Mouse (Mus musculus) left cerebral cortex, postnatal 14 days (tissue): ENCODE data around the gene Eefsec. TPM values are rescaled to one million over a fixed set of nuclear protein-coding genes. Genes with fewer than 3 reads are reported as not detected.
A peak's percentile ranks its signal among the peaks of the same experiment; 100 is the strongest.

Experiments
- DNase-seq, 2 experiments: peaks; one replicate each; pipeline ENCODE4 v3.0.0; 2021 to 2022; ENCODE audit warnings: low spot score in 2 of 2, mixed read lengths in 1 of 2
- intact Hi-C: fragments of 180-260 bp; cut with DNase I; formaldehyde crosslinking; loops from one replicate; pipeline ENCODE4 v1.15.1; 2025
- long read RNA-seq, 2 experiments: library from polyadenylated mRNA; stranded (forward); transcript quantifications; one replicate each; pipeline ENCODE4 v2.0.0; 2021
- total RNA-seq, 2 experiments: library from RNA; stranded (reverse); gene quantifications; 2 replicates each; pipeline ENCODE4 v1.2.3; 2021

The Eefsec gene
- total RNA-seq: 10 to 100 TPM; 19.4 to 20.8 TPM
- long read RNA-seq, experiment 1, transcript Eefsec-201 (7 exons, 2,679 nt): major isoform, 32 of 53 reads
- long read RNA-seq, experiment 1, partial matches to known transcripts: 1 of 53 reads
- long read RNA-seq, experiment 1, other reads (novel, unspliced or antisense): 20 of 53 reads
- long read RNA-seq, experiment 2, transcript Eefsec-201 (7 exons, 2,679 nt): major isoform, 34 of 45 reads
- long read RNA-seq, experiment 2, partial matches to known transcripts: 1 of 45 reads
- long read RNA-seq, experiment 2, other reads (novel, unspliced or antisense): 10 of 45 reads

GRCm38 (mm10) chr6:88446063-88447002 lies at the start of gene Eefsec:
TSS of gene Eefsec (minus strand) at chr6:88446539.
- DNase-seq: peak; percentile 84
- intact Hi-C loops: loop anchor here (2.0 kb wide), 1 partner anchor 18 kb away; the partner anchor contains the start of gene Ruvbl1

GRCm38 (mm10) chr6:88493712-88494111 lies 47.4 kb upstream of the Eefsec start:
- intact Hi-C loops: no loop called here
- DNase-seq: no peak

GRCm38 (mm10) chr6:88490629-88491354 lies 44.5 kb upstream of the Eefsec start:
- DNase-seq: peak in 1 of 2 experiments; percentile 30
- intact Hi-C loops: no loop called here

GRCm38 (mm10) chr6:88489834-88490233 lies 43.5 kb upstream of the Eefsec start:
- intact Hi-C loops: loop anchor here (10.0 kb wide), 2 partner anchors 305 to 365 kb away; no protein-coding TSS in a partner anchor
- no peak for DNase-seq

- DNase-seq: peak; percentile 21 to 69
- intact Hi-C loops: loop anchor here (10.0 kb wide), 2 partner anchors 304 to 364 kb away; no protein-coding TSS in a partner anchor
These were observed 42.7 kb upstream of the Eefsec start for GRCm38 (mm10) chr6:88489026-88489425.

- DNase-seq: peak; percentile 83 to 84
- intact Hi-C loops: loop anchor here (10.0 kb wide), 2 partner anchors 302 to 362 kb away; no protein-coding TSS in a partner anchor
These were observed 40.6 kb upstream of the Eefsec start for GRCm38 (mm10) chr6:88486893-88487292.

- intact Hi-C loops: loop anchor here (10.0 kb wide), 2 partner anchors 301 to 361 kb away; no protein-coding TSS in a partner anchor
- DNase-seq: no peak
These were observed 39.0 kb upstream of the Eefsec start for GRCm38 (mm10) chr6:88485378-88485777.

GRCm38 (mm10) chr6:88483913-88484312 lies 37.6 kb upstream of the Eefsec start:
- intact Hi-C loops: loop anchor here (10.0 kb wide), 2 partner anchors 299 to 359 kb away; no protein-coding TSS in a partner anchor
- no peak for DNase-seq

- intact Hi-C loops: loop anchor here (10.0 kb wide), 2 partner anchors 298 to 358 kb away; no protein-coding TSS in a partner anchor
- DNase-seq: no peak
These were observed 36.8 kb upstream of the Eefsec start for GRCm38 (mm10) chr6:88483111-88483510.

GRCm38 (mm10) chr6:88480421-88480820 lies 34.1 kb upstream of the Eefsec start:
- intact Hi-C loops: loop anchor here (10.0 kb wide), 2 partner anchors 296 to 356 kb away; no protein-coding TSS in a partner anchor
- DNase-seq: no peak

- no peak for DNase-seq
- intact Hi-C loops: no loop called here
These were observed 23.5 kb upstream of the Eefsec start for GRCm38 (mm10) chr6:88469878-88470277.

- intact Hi-C loops: loop anchor here (2.0 kb wide), 1 partner anchor 19 kb away; the partner anchor contains the start of gene Eefsec
- DNase-seq: peak; percentile 92 to 97
These were observed 19.0 kb upstream of the Eefsec start, which contains the start of gene Ruvbl1 for GRCm38 (mm10) chr6:88465181-88465920. TSS of gene Ruvbl1 (plus strand) at chr6:88465409.

GRCm38 (mm10) chr6:88454545-88454944 lies 8.2 kb upstream of the Eefsec start:
- intact Hi-C loops: no loop called here

GRCm38 (mm10) chr6:88447454-88447853 lies 1.1 kb upstream of the Eefsec start:
- intact Hi-C loops: loop anchor here (2.0 kb wide), 1 partner anchor 17 kb away; the partner anchor contains the start of gene Ruvbl1
- DNase-seq: no peak

More at GRCm38 (mm10) chr6:88454545-88454944, 8.2 kb upstream of the Eefsec start:
- no peak for DNase-seq

- intact Hi-C loops: loop anchor here (2.0 kb wide), 1 partner anchor 19 kb away; the partner anchor contains the start of gene Ruvbl1
- no peak for DNase-seq
These were observed 678 bp downstream of the Eefsec start for GRCm38 (mm10) chr6:88445661-88446060.

- no peak for DNase-seq
- intact Hi-C loops: no loop called here
These were observed 2.1 kb downstream of the Eefsec start for GRCm38 (mm10) chr6:88444076-88444750.

- no peak for DNase-seq
- intact Hi-C loops: no loop called here
These were observed 2.9 kb downstream of the Eefsec start for GRCm38 (mm10) chr6:88443446-88443845.
